Mouse (Mus musculus): ENCODE data around the gene Syt14. TPM values are rescaled to one million over a fixed set of nuclear protein-coding genes. Genes with fewer than 3 reads are reported as not detected.

Syt14 gene
- total and polyA plus RNA-seq, 2 experiments, result under 0.01 TPM; not detected in 1

- H3K36me3 ChIP-seq (ENCODE audit: control insufficient read depth, insufficient read depth, low read length), result no peaks in the 10 kb centered on the region
- H3K9ac ChIP-seq (ENCODE audit: low read depth, low read length), result no peak overlapping the region
- no peaks in the 10 kb centered on the region for H3K27me3 ChIP-seq (ENCODE audit: control insufficient read depth, insufficient read depth, low read length)
- H3K4me1 ChIP-seq (ENCODE audit: control insufficient read depth, insufficient read depth, low read length), result no peaks in the 10 kb centered on the region
- no peak overlapping the region for H3K4me3 ChIP-seq (ENCODE audit: insufficient read depth, low read depth, low read length)
- no peak for DNase-seq (ENCODE audit: extremely low read depth, low read depth, low spot score)
- no peaks in the 10 kb centered on the region for H3K79me2 ChIP-seq (ENCODE audit: control insufficient read depth, insufficient read depth, low read length)
- TF ChIP-seq CTCF (IDR thresholded peaks at IDR 0.05; ENCODE audit: low read depth, low read length) (no peak), POLR2A (IDR thresholded peaks at IDR 0.05; ENCODE audit: extremely low read depth, insufficient read depth, low read length) (no peak)
- H3K27ac ChIP-seq (replicated peaks; ENCODE audit: insufficient read depth, low read depth, low read length), result no peak overlapping the region
- WGBS, result 71% methylated on average over 3 of the region's 3 CpGs
Observed at GRCm38 (mm10) chr1:192986481-192986880, 49.1 kb downstream of the Syt14 start.

DNA sequence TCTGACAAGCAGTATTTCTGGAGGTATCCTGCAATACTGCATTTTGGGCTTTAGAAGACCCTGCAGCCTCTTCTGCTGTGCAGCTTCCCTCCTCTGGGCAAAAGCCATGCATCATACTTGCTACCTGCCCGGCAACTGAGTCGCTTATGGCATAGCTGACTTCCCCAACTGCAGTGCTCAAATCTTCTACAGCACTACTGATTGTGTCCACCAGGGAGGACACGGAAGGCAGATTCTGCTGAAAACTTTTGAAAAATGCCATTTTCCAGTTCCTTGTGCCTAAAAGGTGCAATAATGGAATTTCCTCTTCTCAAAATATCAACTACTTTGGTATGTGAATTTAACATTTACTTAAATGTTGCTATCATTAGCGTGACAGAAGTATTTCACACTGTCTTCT lies 51.2 kb downstream of the Syt14 start:
- Histone ChIP-seq H3K4me3 (ENCODE audit: insufficient read depth, low read depth, low read length) (no peak overlapping the region), H3K27ac (replicated peaks; ENCODE audit: insufficient read depth, low read depth, low read length) (no peak overlapping the region), H3K9ac (ENCODE audit: low read depth, low read length) (no peak overlapping the region), H3K4me1 (ENCODE audit: control insufficient read depth, insufficient read depth, low read length) (no peaks in the 10 kb centered on the region), H3K36me3 (ENCODE audit: control insufficient read depth, insufficient read depth, low read length) (no peaks in the 10 kb centered on the region), H3K27me3 (ENCODE audit: control insufficient read depth, insufficient read depth, low read length) (no peaks in the 10 kb centered on the region), H3K79me2 (ENCODE audit: control insufficient read depth, insufficient read depth, low read length) (no peaks in the 10 kb centered on the region)
- TF ChIP-seq CTCF (IDR thresholded peaks at IDR 0.05; ENCODE audit: low read depth, low read length) (no peak), POLR2A (IDR thresholded peaks at IDR 0.05; ENCODE audit: extremely low read depth, insufficient read depth, low read length) (no peak)
- 94% methylated on average over 4 of the region's 4 CpGs for WGBS
- no peak for DNase-seq (ENCODE audit: extremely low read depth, low read depth, low spot score)

GRCm38 (mm10) chr1:192981658-192982057 lies 53.9 kb downstream of the Syt14 start:
- WGBS, result 96% methylated on average over 3 of the region's 3 CpGs
- Histone ChIP-seq H3K9ac (ENCODE audit: low read depth, low read length) (no peak overlapping the region), H3K4me1 (ENCODE audit: control insufficient read depth, insufficient read depth, low read length) (no peaks in the 10 kb centered on the region), H3K27me3 (ENCODE audit: control insufficient read depth, insufficient read depth, low read length) (no peaks in the 10 kb centered on the region), H3K36me3 (ENCODE audit: control insufficient read depth, insufficient read depth, low read length) (no peaks in the 10 kb centered on the region), H3K79me2 (ENCODE audit: control insufficient read depth, insufficient read depth, low read length) (no peaks in the 10 kb centered on the region), H3K27ac (replicated peaks; ENCODE audit: insufficient read depth, low read depth, low read length) (no peak overlapping the region), H3K4me3 (ENCODE audit: insufficient read depth, low read depth, low read length) (no peak overlapping the region)
- no peak for TF ChIP-seq CTCF (IDR thresholded peaks at IDR 0.05; ENCODE audit: low read depth, low read length)
- TF ChIP-seq POLR2A (IDR thresholded peaks at IDR 0.05; ENCODE audit: extremely low read depth, insufficient read depth, low read length), result no peak
- no peak for DNase-seq (ENCODE audit: extremely low read depth, low read depth, low spot score)

- Histone ChIP-seq H3K79me2 (ENCODE audit: control insufficient read depth, insufficient read depth, low read length) (no peaks in the 10 kb centered on the region), H3K27ac (replicated peaks; ENCODE audit: insufficient read depth, low read depth, low read length) (no peak overlapping the region), H3K4me1 (ENCODE audit: control insufficient read depth, insufficient read depth, low read length) (no peaks in the 10 kb centered on the region), H3K36me3 (ENCODE audit: control insufficient read depth, insufficient read depth, low read length) (no peaks in the 10 kb centered on the region), H3K9ac (ENCODE audit: low read depth, low read length) (no peak overlapping the region), H3K27me3 (ENCODE audit: control insufficient read depth, insufficient read depth, low read length) (no peaks in the 10 kb centered on the region), H3K4me3 (ENCODE audit: insufficient read depth, low read depth, low read length) (no peak overlapping the region)
- WGBS, result 68% methylated on average over 1 of the region's 1 CpGs
- DNase-seq (ENCODE audit: extremely low read depth, low read depth, low spot score), result no peak
- TF ChIP-seq CTCF (IDR thresholded peaks at IDR 0.05; ENCODE audit: low read depth, low read length) (no peak), POLR2A (IDR thresholded peaks at IDR 0.05; ENCODE audit: extremely low read depth, insufficient read depth, low read length) (no peak)
Observed at GRCm38 (mm10) chr1:192981120-192981519, 54.5 kb downstream of the Syt14 start.

- H3K79me2 ChIP-seq (ENCODE audit: control insufficient read depth, insufficient read depth, low read length), result no peaks in the 10 kb centered on the region
- no peak for DNase-seq (ENCODE audit: extremely low read depth, low read depth, low spot score)
- no peak for TF ChIP-seq CTCF (IDR thresholded peaks at IDR 0.05; ENCODE audit: low read depth, low read length)
- TF ChIP-seq POLR2A (IDR thresholded peaks at IDR 0.05; ENCODE audit: extremely low read depth, insufficient read depth, low read length), result no peak
- H3K36me3 ChIP-seq (ENCODE audit: control insufficient read depth, insufficient read depth, low read length), result no peaks in the 10 kb centered on the region
- WGBS, result 95% methylated on average over 5 of the region's 5 CpGs
- no peaks in the 10 kb centered on the region for H3K4me1 ChIP-seq (ENCODE audit: control insufficient read depth, insufficient read depth, low read length)
- H3K4me3 ChIP-seq (ENCODE audit: insufficient read depth, low read depth, low read length), result no peak overlapping the region
- no peak overlapping the region for H3K9ac ChIP-seq (ENCODE audit: low read depth, low read length)
- H3K27ac ChIP-seq (replicated peaks; ENCODE audit: insufficient read depth, low read depth, low read length), result no peak overlapping the region
- no peaks in the 10 kb centered on the region for H3K27me3 ChIP-seq (ENCODE audit: control insufficient read depth, insufficient read depth, low read length)
Observed at GRCm38 (mm10) chr1:192962323-192962722, 73.3 kb downstream of the Syt14 start.

- WGBS, result 80% methylated on average over 2 of the region's 2 CpGs
- no peaks in the 10 kb centered on the region for H3K79me2 ChIP-seq (ENCODE audit: control insufficient read depth, insufficient read depth, low read length)
Observed at GRCm38 (mm10) chr1:192947839-192948173, 87.8 kb downstream of the Syt14 start.

More at GRCm38 (mm10) chr1:192947839-192948173, 87.8 kb downstream of the Syt14 start:
- Histone ChIP-seq H3K27ac (replicated peaks; ENCODE audit: insufficient read depth, low read depth, low read length) (no peak overlapping the region), H3K4me3 (ENCODE audit: insufficient read depth, low read depth, low read length) (no peak overlapping the region), H3K27me3 (ENCODE audit: control insufficient read depth, insufficient read depth, low read length) (no peaks in the 10 kb centered on the region), H3K9ac (ENCODE audit: low read depth, low read length) (no peak overlapping the region), H3K36me3 (ENCODE audit: control insufficient read depth, insufficient read depth, low read length) (no peaks in the 10 kb centered on the region), H3K4me1 (ENCODE audit: control insufficient read depth, insufficient read depth, low read length) (no peaks in the 10 kb centered on the region)
- DNase-seq (ENCODE audit: extremely low read depth, low read depth, low spot score), result no peak
- TF ChIP-seq CTCF (IDR thresholded peaks at IDR 0.05; ENCODE audit: low read depth, low read length), result no peak
- no peak for TF ChIP-seq POLR2A (IDR thresholded peaks at IDR 0.05; ENCODE audit: extremely low read depth, insufficient read depth, low read length)

Measured in liver, adult 2 months (tissue).